Mouse (Mus musculus) left cerebral cortex, postnatal 25 days (tissue): ENCODE measurements around the gene Tnfaip6. TPM values are rescaled to one million over a fixed set of nuclear protein-coding genes. Genes with fewer than 3 reads are reported as not detected.
"Not testable (repeated sequence)": the region's sequence is repeated elsewhere in the genome, so short reads cannot be mapped to it uniquely, and the experiment has no call there.

Experiments used
- DNase-seq, 2 experiments: peaks; one replicate each; pipeline ENCODE4 v3.0.0; 2022; ENCODE audit warnings: low spot score in 2 of 2, mixed read lengths in 1 of 2
- intact Hi-C: fragments of 180-260 bp; cut with DNase I; formaldehyde crosslinking; loops from one replicate; pipeline ENCODE4 v1.15.1; 2025
- total RNA-seq, 2 experiments: library from RNA; stranded (reverse); gene quantifications; 2 replicates each; pipeline ENCODE4 v1.2.3; 2021

Tnfaip6 gene
- 1 to 10 TPM; 4.6 to 5.2 TPM for total RNA-seq

DNA sequence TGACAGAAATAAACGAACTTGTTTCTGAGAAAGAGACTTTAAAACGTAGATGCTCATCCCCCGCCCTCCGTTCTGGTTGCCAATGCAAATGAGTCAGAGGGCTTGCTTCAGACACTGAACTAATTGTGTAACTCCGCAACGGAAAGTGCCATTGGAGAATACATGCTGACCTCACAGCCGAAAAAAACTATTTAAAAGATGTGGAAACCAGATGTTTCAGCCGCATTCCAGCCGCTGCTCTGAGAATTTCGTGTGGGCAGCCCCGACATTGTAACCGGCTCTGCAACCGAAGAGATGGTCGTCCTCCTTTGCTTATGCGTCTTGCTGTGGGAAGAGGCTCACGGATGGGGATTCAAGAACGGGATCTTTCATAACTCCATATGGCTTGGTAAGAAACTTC, at the start of gene Tnfaip6:
Tnfaip6 (plus strand) TSS at position 128 of the 400 bp plus-strand sequence.
- intact Hi-C loops: no loop called here

GRCm38 (mm10) chr2:51989559-51989958, 48.2 kb upstream of the Tnfaip6 start:
- no peak for DNase-seq
- intact Hi-C loops: no loop called here

More for the DNA sequence above, at the start of gene Tnfaip6:
- peak; percentile 28 to 52 for DNase-seq

DNA sequence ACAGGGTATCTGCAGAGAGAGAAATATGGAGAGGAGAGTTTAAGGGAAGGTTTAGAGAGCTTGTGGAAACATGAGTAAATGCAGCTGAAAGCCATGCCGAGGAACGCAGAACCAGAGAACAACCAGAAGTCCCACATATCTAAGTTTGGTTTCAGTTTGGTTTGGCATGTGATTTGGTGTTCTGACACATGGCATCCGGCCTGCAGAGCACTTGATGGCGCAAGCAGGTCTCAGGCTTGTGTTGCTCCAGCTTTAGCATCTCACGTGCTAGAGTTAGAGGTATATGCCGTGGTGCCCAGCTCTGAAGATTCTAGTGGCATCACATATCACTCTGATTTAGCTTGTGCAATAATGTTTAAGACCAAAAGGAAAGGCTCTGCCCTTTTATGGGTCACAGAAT, 46.4 kb upstream of the Tnfaip6 start:
- DNase-seq: no peak
- intact Hi-C loops: no loop called here

DNA sequence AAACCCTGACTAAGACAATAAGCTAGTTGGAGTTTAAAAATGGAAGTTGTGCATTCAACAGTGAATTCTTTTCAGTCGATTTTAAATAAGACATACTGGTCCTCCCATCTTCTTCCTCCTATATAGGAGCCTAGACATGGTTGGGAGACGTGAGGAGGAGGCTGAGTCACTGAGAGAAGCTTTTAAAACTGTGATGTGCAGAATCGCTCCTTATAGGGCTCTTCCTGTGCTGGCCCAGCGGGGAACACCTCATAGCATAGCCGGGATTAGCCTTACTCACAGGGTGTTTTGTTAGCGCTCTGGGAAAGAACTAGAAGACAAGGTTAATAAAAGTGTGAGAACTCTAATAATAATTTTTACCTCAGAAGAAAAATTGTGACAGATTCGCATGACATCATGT, 37.8 kb upstream of the Tnfaip6 start:
- peak in 1 of 2 experiments; percentile 63 for DNase-seq

GRCm38 (mm10) chr2:52001521-52001920, 36.3 kb upstream of the Tnfaip6 start:
- intact Hi-C loops: no loop called here
- no peak for DNase-seq

More for the DNA sequence above, 37.8 kb upstream of the Tnfaip6 start:
- intact Hi-C loops: no loop called here

- DNase-seq: peak in 1 of 2 experiments; percentile 23
Observed at GRCm38 (mm10) chr2:52002299-52002698, 35.5 kb upstream of the Tnfaip6 start.

DNA sequence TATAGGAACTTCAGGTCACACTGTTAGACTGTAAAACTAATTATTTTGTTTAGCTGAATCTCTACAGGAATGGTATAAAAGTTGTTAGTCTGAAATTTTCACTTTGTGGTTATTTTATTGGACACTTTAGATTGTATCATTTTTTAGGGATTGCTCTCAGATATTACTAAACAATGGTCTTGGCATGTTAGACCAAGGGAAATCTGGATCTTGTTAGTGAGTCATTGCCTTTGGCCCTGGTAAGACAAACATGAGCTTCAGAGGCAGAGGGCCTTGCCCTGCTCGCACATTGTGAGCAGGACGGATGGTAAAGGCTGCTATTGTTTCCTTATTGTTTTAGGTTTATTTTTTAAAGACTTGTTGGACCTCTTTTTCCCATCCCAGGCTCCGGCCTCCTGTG, 31.4 kb upstream of the Tnfaip6 start:
- intact Hi-C loops: no loop called here
- no peak for DNase-seq

More at GRCm38 (mm10) chr2:52002299-52002698, 35.5 kb upstream of the Tnfaip6 start:
- intact Hi-C loops: not testable (repeated sequence)

DNA sequence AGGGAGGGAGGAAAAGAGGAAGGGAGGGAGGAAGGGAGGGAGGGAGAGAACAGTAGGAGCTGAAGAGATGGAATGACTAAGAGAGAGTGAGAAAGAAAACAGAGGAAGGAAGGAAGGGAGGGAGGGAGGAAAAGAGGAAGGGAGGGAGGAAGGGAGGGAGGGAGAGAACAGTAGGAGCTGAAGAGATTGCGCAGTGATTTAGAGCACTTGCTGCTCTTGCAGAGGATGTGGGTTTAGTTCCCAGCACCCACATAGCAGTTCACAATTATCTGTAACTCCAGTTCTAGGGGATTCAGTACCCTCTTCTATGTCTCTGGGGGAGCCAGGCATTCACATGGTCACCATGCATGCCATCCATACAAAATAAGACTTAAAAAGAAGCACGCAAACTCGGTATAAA, 26.0 kb upstream of the Tnfaip6 start:
- intact Hi-C loops, DNase-seq: not testable (repeated sequence)

DNA sequence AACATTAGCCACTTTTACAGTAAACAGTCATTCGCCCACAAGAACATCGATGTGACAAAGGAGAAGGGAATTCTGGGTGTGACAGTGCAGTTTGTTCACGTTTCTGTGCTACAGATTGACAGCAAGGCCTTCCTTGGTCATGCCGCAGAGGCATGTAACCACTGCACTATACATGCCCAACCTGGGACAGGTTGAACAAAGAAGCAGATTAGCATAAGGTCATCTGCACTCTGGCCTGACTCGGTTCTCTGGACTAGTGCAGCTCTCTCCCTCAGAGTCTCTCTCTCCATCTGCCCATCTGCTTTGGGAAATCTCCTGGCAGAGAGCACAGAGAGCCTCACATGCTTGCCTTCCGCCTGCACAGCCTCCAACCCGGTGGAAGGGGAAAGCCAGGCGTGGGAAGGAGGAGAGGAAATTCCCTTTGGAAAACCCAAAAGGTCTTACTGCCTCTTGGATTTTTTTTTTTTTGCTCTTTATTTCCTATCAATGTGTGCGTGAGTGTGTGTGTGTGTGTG, 24.4 kb upstream of the Tnfaip6 start:
- DNase-seq: peak in 1 of 2 experiments; percentile 44
- intact Hi-C loops: no loop called here

DNA sequence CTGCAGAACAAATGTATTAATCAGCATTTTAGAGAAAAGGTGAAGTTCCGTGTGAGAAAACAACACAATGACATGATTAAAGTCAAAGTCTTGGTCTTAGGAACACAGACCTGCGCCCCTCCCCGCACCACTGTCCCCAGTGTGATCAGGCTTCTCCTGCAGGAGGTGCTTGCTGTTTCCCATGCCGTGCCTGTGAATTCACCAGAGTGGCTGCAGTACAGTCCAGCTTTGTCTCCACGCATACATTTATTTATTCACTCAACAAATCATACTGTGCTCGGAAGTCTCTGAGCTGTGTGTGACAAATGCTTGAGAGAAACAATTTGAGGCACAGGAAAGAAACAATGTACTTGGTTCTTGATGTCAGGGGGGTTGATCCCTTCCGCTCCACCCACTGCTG, 21.4 kb upstream of the Tnfaip6 start:
- no peak for DNase-seq
- intact Hi-C loops: no loop called here

GRCm38 (mm10) chr2:52027061-52027460, 10.7 kb upstream of the Tnfaip6 start:
- intact Hi-C loops: no loop called here
- no peak for DNase-seq

- intact Hi-C loops: no loop called here
- no peak for DNase-seq
Observed at GRCm38 (mm10) chr2:52029426-52029825, 8.4 kb upstream of the Tnfaip6 start.

- intact Hi-C loops: no loop called here
- DNase-seq: no peak
Observed at GRCm38 (mm10) chr2:52031491-52031890, 6.3 kb upstream of the Tnfaip6 start.

DNA sequence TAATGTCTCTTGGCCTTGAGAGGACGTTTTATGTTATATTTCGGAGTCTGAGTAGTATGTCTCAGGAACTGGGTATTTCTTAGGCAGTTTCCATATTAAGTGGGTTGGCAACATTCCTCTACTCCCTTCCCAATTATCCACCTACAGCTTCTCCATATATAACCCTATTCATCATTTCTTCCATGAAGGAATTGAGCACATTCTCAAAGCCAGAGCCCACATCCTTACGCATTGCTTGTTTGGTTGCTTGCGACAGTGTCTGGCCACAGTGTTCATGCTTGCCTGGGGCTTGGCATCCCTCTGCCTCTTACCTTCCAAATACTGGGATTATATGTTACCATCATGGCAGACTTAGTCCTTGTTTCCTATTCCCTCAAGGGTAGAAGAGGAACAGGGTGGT, 3.2 kb upstream of the Tnfaip6 start:
- intact Hi-C loops: no loop called here
- peak in 1 of 2 experiments; percentile 72 for DNase-seq

GRCm38 (mm10) chr2:52035144-52035543, 2.7 kb upstream of the Tnfaip6 start:
- intact Hi-C loops: no loop called here
- peak in 1 of 2 experiments; percentile 44 for DNase-seq

GRCm38 (mm10) chr2:52036929-52037595, 747 bp upstream of the Tnfaip6 start:
- intact Hi-C loops: no loop called here
- DNase-seq: no peak

GRCm38 (mm10) chr2:52038558-52038957, 749 bp downstream of the Tnfaip6 start:
- DNase-seq: no peak
- intact Hi-C loops: no loop called here

- no peak for DNase-seq
- intact Hi-C loops: no loop called here
Observed at GRCm38 (mm10) chr2:52039083-52039801, 1.4 kb downstream of the Tnfaip6 start.

GRCm38 (mm10) chr2:52042132-52042531, 4.3 kb downstream of the Tnfaip6 start:
- intact Hi-C loops: no loop called here
- DNase-seq: no peak

DNA sequence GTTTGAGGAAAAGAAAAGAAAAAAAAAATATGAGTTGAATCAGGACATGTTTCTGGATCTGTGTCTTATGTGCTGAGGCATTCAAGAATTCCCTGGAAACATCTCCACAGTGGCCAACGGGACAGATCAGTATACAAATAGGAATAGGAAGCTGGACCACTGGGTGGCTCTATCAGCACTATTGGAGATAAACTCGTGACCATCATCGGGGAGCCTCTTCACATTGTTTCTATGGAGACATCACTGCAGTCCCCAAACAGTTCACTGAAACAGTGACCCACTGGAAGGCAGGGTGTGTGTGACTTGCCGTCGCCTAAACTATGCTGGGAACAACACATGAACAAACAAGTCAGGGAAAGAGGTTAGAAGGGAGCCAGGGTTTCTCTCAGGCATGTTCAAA, 4.9 kb downstream of the Tnfaip6 start:
- intact Hi-C loops: no loop called here
- no peak for DNase-seq

DNA sequence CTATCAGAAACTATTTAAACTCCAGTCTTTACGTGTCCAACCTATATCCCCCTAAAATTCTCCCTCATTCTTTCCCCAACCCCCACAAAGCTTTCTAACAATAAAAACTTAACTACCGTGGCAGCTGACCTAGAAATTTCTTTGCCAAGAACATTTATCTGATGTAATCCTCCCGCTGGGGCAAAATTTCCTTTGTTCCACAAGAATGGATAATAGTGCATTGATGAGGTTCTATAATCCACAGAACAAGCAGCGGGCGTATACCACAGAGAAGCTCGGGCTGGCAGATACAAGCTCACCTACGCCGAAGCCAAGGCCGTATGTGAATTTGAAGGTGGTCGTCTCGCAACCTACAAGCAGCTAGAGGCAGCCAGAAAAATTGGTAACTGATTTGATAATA, 5.7 kb downstream of the Tnfaip6 start:
- intact Hi-C loops: no loop called here
- DNase-seq: no peak
